Mouse (Mus musculus): ENCODE measurements around the gene B3gnt9.

- TF ChIP-seq CTCF (IDR thresholded peaks at IDR 0.05) (no peak), EP300 (IDR thresholded peaks at IDR 0.05) (no peak)
These were observed 2.0 kb downstream of the B3gnt9 start for GRCm38 (mm10) chr8:105252680-105253537.

All from lung, postnatal 0 days (tissue).